Mouse (Mus musculus) bone marrow macrophage, adult 2 months (primary cell): ENCODE results near the gene Gm20388.

Experiments
- CTCF ChIP-seq: IDR thresholded peaks from 2 replicates; pipeline ENCODE4 v1.5.1; 2012; ENCODE audit warnings: low read depth, mild to moderate bottlenecking, low read length, moderate library complexity
- POLR2A ChIP-seq: IDR thresholded peaks from 2 replicates; pipeline ENCODE4 v1.6.1; 2012; ENCODE audit warnings: mild to moderate bottlenecking, low read depth, low read length, borderline replicate concordance

DNA sequence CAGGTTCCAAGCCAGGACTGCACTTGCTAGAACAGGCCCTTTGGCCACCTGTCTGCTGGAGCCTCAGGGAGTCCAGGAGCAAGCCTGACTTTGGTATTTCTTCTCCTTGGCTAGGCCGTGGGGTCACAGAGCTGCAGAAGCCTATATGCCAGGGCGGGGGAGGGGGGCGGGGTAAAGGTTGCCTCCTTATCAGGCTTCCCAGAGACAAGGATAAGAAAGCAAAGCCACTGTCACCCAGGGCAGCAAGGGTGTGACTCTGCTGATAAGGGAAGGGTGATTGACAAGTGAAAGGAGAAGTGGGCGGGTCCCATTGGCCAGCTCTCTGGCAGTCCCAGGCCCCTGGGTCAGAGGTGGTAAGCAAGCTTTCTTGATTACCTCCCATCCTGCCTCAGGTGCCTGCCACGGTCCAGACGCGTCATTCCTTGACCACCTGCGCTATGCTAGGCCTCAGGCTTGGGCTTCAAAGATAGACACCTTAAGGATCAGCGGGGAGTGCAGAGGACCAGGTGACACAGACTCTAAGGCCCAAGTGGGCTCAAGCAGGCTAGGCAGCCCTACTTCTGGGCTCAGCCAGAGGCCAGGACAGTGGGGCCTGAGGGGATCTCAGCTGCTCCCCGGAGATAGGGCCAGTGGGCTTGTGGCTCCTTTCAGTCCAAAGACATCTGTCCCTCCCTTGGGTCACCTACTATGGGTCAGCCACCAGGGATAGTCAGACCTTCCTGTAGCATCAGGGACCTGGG, 565.0 kb downstream of the Gm20388 start:
- TF ChIP-seq CTCF (no peak), POLR2A (no peak)
